Mouse (Mus musculus) heart, postnatal 0 days (tissue): ENCODE results near the gene Gjd3. TPM values are rescaled to one million over a fixed set of nuclear protein-coding genes. Genes with fewer than 3 reads are reported as not detected.

Experiments
- ATAC-seq: fragments of 200-750 bp; cut with Nextera tagmentation; 2 replicates; pipeline ENCODE4 v1.8.0; 2017; ENCODE audit warnings: low read depth, moderate number of reproducible peaks, moderate library complexity; ENCODE audit not compliant: insufficient read depth
- DNase-seq: peaks from one replicate; pipeline ENCODE4 v3.0.0-alpha.2; 2016; ENCODE audit warnings: low spot score
- H3K27ac ChIP-seq: fragments of 300-500 bp; sonication (generic); 2 replicates; pipeline ENCODE4 v1.5.1; 2014; ENCODE audit warnings: low read depth, mild to moderate bottlenecking
- H3K27me3 ChIP-seq: fragments of 300-500 bp; sonication (generic); 2 replicates; pipeline ENCODE4 v1.6.1; 2014; ENCODE audit warnings: low read length, mixed read lengths; ENCODE audit not compliant: control insufficient read depth, insufficient read depth
- H3K36me3 ChIP-seq: fragments of 300-500 bp; sonication (generic); replicated peaks from 2 replicates; pipeline ENCODE4 v1.6.1; 2014; ENCODE audit warnings: low read length, mixed read lengths; ENCODE audit not compliant: control insufficient read depth, insufficient read depth
- H3K4me1 ChIP-seq: fragments of 300-500 bp; sonication (generic); 2 replicates; pipeline ENCODE4 v1.6.1; 2014; ENCODE audit warnings: antibody characterized with exemption; ENCODE audit not compliant: control insufficient read depth, insufficient read depth
- H3K4me2 ChIP-seq: fragments of 300-500 bp; sonication (generic); 2 replicates; pipeline ENCODE4 v1.6.1; 2014; ENCODE audit warnings: low read depth, mild to moderate bottlenecking, low read length, moderate library complexity
- H3K4me3 ChIP-seq: fragments of 300-500 bp; sonication (generic); 2 replicates; pipeline ENCODE4 v1.5.1; 2014; ENCODE audit warnings: low read depth, low read length
- H3K9ac ChIP-seq: fragments of 300-500 bp; sonication (generic); replicated peaks from 2 replicates; pipeline ENCODE4 v1.6.1; 2014; ENCODE audit warnings: low read depth, low read length, mixed read lengths
- H3K9me3 ChIP-seq: fragments of 300-500 bp; sonication (generic); replicated peaks from 2 replicates; pipeline ENCODE4 v1.6.1; 2016; ENCODE audit warnings: low read length; ENCODE audit not compliant: control insufficient read depth
- CTCF ChIP-seq: IDR thresholded peaks from 2 replicates; pipeline ENCODE4 v1.5.1; 2016; ENCODE audit warnings: antibody characterized with exemption, control low read depth, low read depth
- EP300 ChIP-seq: IDR thresholded peaks from 2 replicates; pipeline ENCODE4 v1.6.1; 2016; ENCODE audit warnings: antibody characterized with exemption, low read depth
- WGBS: fragments of 180-500 bp; shearing (Covaris S2); extraction: QIAGEN DNeasy Blood & Tissue Kit; methylation state at CpG from one replicate; pipeline ENCODE4 v1.1.7; 2014; 5-methylcytosine and 5-hydroxymethylcytosine counted together
- polyA plus RNA-seq: library from polyadenylated mRNA; unstranded; fragments of >200 nt; fragmentation: Nextera tagmentation; extraction: Ambion mirVana; gene quantifications from 2 replicates; pipeline ENCODE4 v1.2.1, GENCODE M21; 2015
- total RNA-seq: library from RNA; depleted of rRNA; stranded (reverse); fragments of >200 nt; gene quantifications from 2 replicates; pipeline ENCODE4 v1.2.3, GENCODE M21; 2014; ENCODE audit warnings: low replicate concordance

Gene Gjd3
- total and polyA plus RNA-seq, 2 experiments from 2014 or later: 4.2 to 6.3 TPM

DNA sequence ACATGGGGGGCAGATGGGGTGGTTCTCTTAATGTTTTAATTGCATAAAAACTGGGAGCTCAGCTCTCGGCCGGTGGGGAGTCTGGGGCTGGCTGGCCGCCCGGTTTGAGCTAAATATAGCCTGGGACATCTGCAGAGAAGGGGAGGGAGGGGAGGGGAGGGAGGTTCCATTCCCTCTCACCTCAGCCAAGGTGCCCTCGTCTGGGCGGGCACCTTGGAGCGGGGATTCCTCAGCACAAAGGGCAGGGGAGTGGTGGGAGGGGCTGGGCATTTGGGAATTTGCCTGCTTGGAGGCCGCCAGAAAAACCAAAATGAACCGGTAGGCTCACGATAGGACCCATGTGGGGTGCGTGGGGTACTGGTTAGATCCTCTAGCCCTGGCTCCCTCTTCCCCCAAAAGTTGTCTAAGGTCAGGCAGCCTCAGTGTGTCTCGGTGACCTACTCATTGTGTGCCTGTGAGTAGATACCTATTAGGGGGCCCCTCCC is 41.4 kb downstream of the Gjd3 start:
- no peaks in the 10 kb centered on the region for H3K36me3 ChIP-seq
- 1% methylated on average over 12 of the region's 12 CpGs for WGBS
- H3K4me2 ChIP-seq: peak overlapping the region; percentile 82
- no peaks in the 10 kb centered on the region for H3K9me3 ChIP-seq
- TF ChIP-seq EP300 (no peak; the same call in 1 of the 2 replicates), CTCF (no peak)
- peak; percentile 54 for ATAC-seq
- peak overlapping the region; percentile 47 for H3K4me3 ChIP-seq
- peaks cover 74% of the 10 kb centered on the region for H3K4me1 ChIP-seq
- DNase-seq: peak; percentile 89
- H3K27me3 ChIP-seq: no peaks in the 10 kb centered on the region
- peak overlapping the region; percentile 83 for H3K9ac ChIP-seq
- peak overlapping the region; percentile 100 for H3K27ac ChIP-seq

DNA sequence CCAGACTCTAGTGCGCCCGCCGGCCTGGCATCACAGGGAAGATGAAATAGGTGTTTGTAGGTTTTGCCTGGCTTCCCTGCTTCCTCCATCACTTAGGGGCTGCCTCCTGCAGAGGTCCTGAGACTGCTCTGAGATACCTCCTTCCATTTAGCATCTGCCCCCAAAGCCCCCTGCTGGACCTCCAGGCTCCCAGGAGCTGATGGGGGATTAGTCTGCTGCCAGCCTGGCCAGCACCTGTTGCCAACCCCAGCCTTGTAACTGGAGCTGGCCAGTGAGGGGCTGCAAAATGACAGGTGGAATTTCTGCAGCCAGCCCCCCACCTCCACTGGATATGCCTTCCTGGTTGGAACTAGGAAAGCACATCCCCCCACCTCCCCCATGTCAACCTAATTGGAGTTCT is 42.0 kb downstream of the Gjd3 start:
- peak overlapping the region; percentile 47 for H3K4me3 ChIP-seq
- H3K4me2 ChIP-seq: peak overlapping the region; percentile 82
- 32% methylated on average over 3 of the region's 3 CpGs for WGBS
- peak overlapping the region; percentile 100 for H3K27ac ChIP-seq
- H3K27me3 ChIP-seq: no peaks in the 10 kb centered on the region
- H3K4me1 ChIP-seq: peaks cover 73% of the 10 kb centered on the region
- no peaks in the 10 kb centered on the region for H3K9me3 ChIP-seq
- TF ChIP-seq CTCF: no peak
- TF ChIP-seq EP300: no peak
- H3K36me3 ChIP-seq: no peaks in the 10 kb centered on the region
- peak; percentile 31 for DNase-seq
- H3K9ac ChIP-seq: peak overlapping the region; percentile 83; the same call in 1 of the 2 replicates
- ATAC-seq: no peak

DNA sequence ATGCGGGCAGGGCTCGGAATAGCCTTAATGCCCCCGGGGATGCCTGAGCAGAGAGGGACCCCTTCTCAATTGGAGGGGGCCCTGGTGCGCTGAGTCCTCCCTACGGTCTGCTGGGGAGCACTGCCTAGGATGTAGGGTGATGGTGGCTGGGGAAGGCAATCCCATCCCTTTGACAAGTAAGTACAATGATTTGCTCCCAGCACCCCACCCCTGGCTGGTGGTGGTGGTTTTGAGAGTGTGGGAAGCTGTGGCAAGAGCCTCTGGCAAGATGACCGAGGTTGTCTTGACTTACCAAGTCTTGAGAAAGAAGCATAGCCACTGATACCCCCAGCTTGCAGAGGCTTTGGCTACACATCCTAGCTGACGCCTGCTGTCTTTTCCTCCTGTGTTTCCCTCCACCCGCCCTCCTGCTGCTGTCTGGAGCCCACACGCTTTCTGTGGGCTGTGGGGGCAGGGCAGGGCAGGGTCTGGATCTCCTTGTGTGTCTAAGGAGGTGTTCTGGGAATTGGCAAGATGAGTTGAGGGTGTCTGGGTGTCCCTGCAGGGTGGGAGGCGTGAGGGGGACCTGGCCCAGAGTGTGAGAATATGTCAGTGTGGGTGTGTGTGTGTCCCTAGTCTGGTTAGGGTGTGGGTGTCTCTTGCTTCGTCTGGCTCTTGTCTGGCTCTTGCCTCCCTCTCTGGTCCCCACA is 42.7 kb downstream of the Gjd3 start:
- 38% methylated on average over 11 of the region's 11 CpGs for WGBS
- Histone ChIP-seq H3K36me3 (no peaks in the 10 kb centered on the region), H3K4me3 (peak overlapping the region; percentile 87), H3K27ac (peak overlapping the region; percentile 100), H3K9me3 (no peaks in the 10 kb centered on the region), H3K9ac (peak overlapping the region; percentile 83; the same call in 1 of the 2 replicates), H3K4me2 (peak overlapping the region; percentile 82), H3K27me3 (no peaks in the 10 kb centered on the region), H3K4me1 (peaks cover 67% of the 10 kb centered on the region)
- DNase-seq: peak; percentile 37
- TF ChIP-seq EP300 (no peak), CTCF (no peak)
- ATAC-seq: no peak

DNA sequence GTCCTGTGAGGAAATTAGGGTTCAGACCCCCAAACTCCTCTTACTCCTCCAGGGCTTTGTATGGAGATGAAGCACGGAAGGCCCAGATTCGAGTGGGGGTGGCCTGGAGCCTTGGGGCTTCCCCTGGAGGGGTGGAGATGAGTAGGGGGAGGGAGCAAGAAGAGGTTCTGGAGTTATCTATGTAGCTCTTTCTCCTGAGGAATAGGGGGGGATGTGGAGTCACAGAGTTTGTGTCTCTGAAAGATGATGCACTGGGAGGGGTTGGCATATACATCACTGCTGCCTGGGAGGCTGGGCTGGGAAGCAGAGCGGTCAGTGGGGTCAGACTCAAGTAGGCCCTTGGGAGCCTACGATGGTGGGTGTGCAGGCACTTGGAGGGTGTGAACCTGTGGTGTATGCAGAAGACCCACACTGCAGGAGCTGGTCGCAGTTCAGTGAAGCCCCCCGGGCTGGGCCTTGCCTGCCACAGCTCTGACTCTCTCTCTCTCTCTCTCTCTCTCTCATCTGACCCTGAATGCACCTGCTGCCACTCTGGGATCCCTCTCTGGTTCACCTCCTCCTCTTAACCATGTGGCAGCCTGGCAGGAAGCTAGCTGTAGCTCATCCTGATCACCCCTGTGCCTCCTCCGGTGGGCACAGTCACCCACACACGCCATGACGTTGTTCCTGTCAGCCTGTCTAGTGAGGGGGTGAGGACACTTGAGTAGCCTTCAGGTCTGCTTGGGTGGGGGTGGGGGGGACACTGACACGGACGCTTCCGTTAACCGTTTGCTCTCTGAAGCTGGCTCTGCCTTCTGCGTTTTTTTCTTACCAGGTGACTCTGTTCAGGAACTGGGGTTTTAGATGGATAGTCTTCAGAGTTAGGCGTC is 43.5 kb downstream of the Gjd3 start:
- Histone ChIP-seq H3K27me3 (no peaks in the 10 kb centered on the region), H3K9me3 (no peaks in the 10 kb centered on the region), H3K4me3 (peak overlapping the region; percentile 87), H3K36me3 (no peaks in the 10 kb centered on the region), H3K4me2 (peak overlapping the region; percentile 82), H3K27ac (peak overlapping the region; percentile 100), H3K9ac (peak overlapping the region; percentile 83), H3K4me1 (peaks cover 63% of the 10 kb centered on the region)
- TF ChIP-seq EP300: no peak
- TF ChIP-seq CTCF: no peak
- 28% methylated on average over 15 of the region's 15 CpGs for WGBS
- no peak for ATAC-seq
- no peak for DNase-seq

DNA sequence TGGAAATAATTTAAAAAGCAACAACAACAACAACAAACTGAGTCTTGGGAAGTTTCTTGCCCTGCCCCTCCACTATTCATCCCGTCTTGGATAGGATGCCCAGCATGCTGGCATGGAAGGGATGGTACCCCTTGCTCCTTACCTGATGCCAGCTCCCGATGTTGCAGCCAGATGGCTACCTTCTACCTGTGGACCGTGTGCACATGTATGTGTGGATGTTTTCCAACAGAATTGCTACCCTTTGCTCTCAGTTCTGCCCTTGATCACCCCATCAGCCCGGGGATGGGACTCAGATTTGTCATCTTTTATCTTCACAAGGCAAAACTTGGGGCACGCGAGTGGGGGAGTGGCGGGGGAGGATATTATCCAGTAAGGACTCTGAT is 44.1 kb downstream of the Gjd3 start:
- ATAC-seq: no peak
- Histone ChIP-seq H3K4me2 (peak overlapping the region; percentile 82), H3K9me3 (no peaks in the 10 kb centered on the region), H3K36me3 (no peaks in the 10 kb centered on the region), H3K4me3 (peak overlapping the region; percentile 87), H3K27me3 (no peaks in the 10 kb centered on the region), H3K9ac (peak overlapping the region; percentile 83), H3K4me1 (peaks cover 63% of the 10 kb centered on the region), H3K27ac (peak overlapping the region; percentile 93)
- no peak for DNase-seq
- TF ChIP-seq CTCF (no peak), EP300 (no peak)
- WGBS: 29% methylated on average over 7 of the region's 7 CpGs
